ENCODE assay signal across 8 mouse cellular contexts in the genomic region with DNA sequence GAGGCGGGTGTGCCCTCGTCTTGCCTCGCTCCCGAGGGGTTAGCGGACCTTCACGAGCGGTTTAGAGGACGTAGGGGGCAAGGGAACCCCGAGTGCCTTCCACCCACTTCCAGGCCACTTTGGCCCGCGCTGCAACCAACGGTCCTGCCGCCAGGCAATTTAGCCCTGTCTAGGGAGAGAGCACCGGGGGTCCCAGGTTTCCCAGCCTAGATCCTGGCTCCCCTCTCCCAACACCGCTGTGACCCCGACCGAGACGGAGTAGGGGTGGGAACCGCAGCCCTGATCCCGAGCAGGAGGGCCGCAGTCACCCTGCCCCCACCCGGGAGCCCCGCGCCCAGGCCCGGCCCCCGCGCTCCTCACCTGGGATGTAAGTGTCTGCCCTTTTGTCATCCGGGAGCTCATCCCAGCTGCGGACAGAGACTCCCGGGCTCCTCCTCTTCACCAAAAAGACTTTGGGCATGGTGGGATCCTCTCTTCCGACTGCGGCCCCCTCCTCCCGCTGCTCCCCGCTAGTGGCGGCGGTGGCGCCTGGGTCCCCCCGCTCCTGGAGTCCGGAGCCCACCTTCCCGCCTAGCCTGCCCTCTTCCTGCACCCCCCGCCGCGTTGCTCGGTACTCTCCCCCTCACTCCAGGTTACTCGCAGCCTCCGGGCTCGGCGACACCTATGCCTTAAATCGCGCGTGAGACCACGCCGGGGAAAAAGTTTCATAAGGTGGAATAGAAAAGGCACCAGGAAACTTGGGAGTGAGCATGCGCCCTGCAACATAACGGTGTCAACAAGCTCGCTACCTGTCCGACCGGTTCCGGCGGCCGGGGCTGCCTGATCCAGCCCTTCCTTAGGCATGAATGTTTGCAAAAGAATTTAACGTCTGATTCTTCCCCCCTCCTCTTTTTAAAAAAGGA. TPM values are rescaled to one million over a fixed set of nuclear protein-coding genes. Genes with fewer than 3 reads are reported as not detected.
DNase-seq lines count a peak whose midpoint lies in the region; ATAC-seq lines count a peak whose summit lies in the region.

A gene (minus strand): TSS at position 746 of the 902 bp plus-strand sequence.

- DNase-seq in heart, adult 11 months = no peak
- peak; percentile 4 to 20 for DNase-seq in heart, postnatal 14 days
- DNase-seq in large intestine, adult 2 months (ENCODE audit: low read depth, low spot score) = no peak
- peak; percentile 22 for DNase-seq in mesoderm, embryonic 11.5 days (ENCODE audit: low read depth, low spot score)
- peak; percentile 51 for DNase-seq in testis, postnatal 10 days (ENCODE audit: low spot score)

- under 1% methylated on average over 62 of the region's 62 CpGs for WGBS in heart, embryonic 13.5 days
- WGBS in large intestine, adult 2 months = under 1% methylated on average over 62 of the region's 62 CpGs

- H3K27ac ChIP-seq in heart, embryonic 13.5 days (replicated peaks) = no peak within 1 kb of the TSS
- H3K27ac ChIP-seq in brown adipose tissue, adult 24 weeks (replicated peaks; ENCODE audit: low read depth, low read length) = no peak within 1 kb of the TSS

- H3K9ac ChIP-seq in heart, embryonic 13.5 days = peak within 1 kb of the TSS; percentile 76

- peaks cover 41% of the 10 kb centered on the region for H3K4me1 ChIP-seq in heart, embryonic 13.5 days
- no peaks in the 10 kb centered on the region; the same call in 1 of the 2 replicates for H3K4me1 ChIP-seq in brown adipose tissue, adult 24 weeks (ENCODE audit: control insufficient read depth, insufficient read depth, insufficient read length, low read length)

- no peaks in the 10 kb centered on the region for H3K9me3 ChIP-seq in heart, embryonic 13.5 days

- peak within 1 kb of the TSS; percentile 92 for H3K4me2 ChIP-seq in heart, embryonic 13.5 days

- intact Hi-C loops in heart, postnatal 14 days (cut with DNase I) = no loop called here

- ATAC-seq in heart, embryonic 13.5 days (ENCODE audit: extremely low read depth, insufficient number of reproducible peaks, low FRiP score, low TSS enrichment) = no peak
- no peak for ATAC-seq in frontal cortex, adult (ENCODE audit: low TSS enrichment)

- H3K4me3 ChIP-seq in heart, embryonic 13.5 days = peak within 1 kb of the TSS; percentile 64
- peak within 1 kb of the TSS; percentile 59 for H3K4me3 ChIP-seq in brown adipose tissue, adult 24 weeks (ENCODE audit: insufficient read depth, low read depth, low read length)

- H3K27me3 ChIP-seq in heart, embryonic 13.5 days (replicated peaks) = peaks cover 97% of the 10 kb centered on the region

- H3K36me3 ChIP-seq in heart, embryonic 13.5 days = no peaks in the 10 kb centered on the region

RNA-seq across cellular contexts. Expression of the gene that starts here (rescaled TPM):
- polyA plus RNA-seq in heart, embryonic 13.5 days (2015; fragmentation: Nextera tagmentation; extraction: Ambion mirVana) = 0.13 and 0.24 TPM in 2 replicates
- polyA plus RNA-seq in brown adipose tissue, adult 24 weeks (2012; ENCODE audit: insufficient read depth, insufficient read length, missing spikeins) = not detected in 2 replicates
- not detected for total RNA-seq in heart, postnatal 14 days (2021)
- polyA plus RNA-seq in large intestine, adult 2 months (2012; rRNA removed) = 14.7 and 25.3 TPM in 2 replicates

Comparison
In these comparisons a context has a peak if more than half of its experiments do, and no peak if none do; other contexts are left out.
1. RNA of the gene that starts here (polyA plus RNA-seq): 14.7 to 25.3 TPM in large intestine, adult 2 months; 0.13 to 0.24 TPM in heart, embryonic 13.5 days and not detected in brown adipose tissue, adult 24 weeks; every median in the first group is over 10 times any median in the second.
2. Peak in DNase-seq in heart, postnatal 14 days; RNA of the gene not detected or under 1 TPM.
3. DNase-seq: peak in mesoderm, embryonic 11.5 days (single experiment) and testis, postnatal 10 days (single experiment); none in heart, adult 11 months (single experiment) and large intestine, adult 2 months (single experiment).